Mouse (Mus musculus) liver, embryonic 11.5 days (tissue): ENCODE data around the gene Olfr194. TPM values are rescaled to one million over a fixed set of nuclear protein-coding genes. Genes with fewer than 3 reads are reported as not detected.
"Not testable (repeated sequence)": the region's sequence is repeated elsewhere in the genome, so short reads cannot be mapped to it uniquely, and the experiment has no call there.

ENCODE experiments used
- ATAC-seq: fragments of 200-750 bp; cut with Nextera tagmentation; replicated peaks from 2 replicates; pipeline ENCODE4 v1.8.0; 2017; ENCODE audit warnings: moderate number of reproducible peaks, mild to moderate bottlenecking, moderate TSS enrichment, moderate library complexity; ENCODE audit not compliant: low FRiP score
- DNase-seq: peaks from one replicate; pipeline ENCODE4 v3.0.0-alpha.2; 2017; ENCODE audit warnings: low spot score
- H3K27ac ChIP-seq: fragments of 300-500 bp; sonication (generic); 2 replicates; pipeline ENCODE4 v1.5.1; 2014; ENCODE audit warnings: mild to moderate bottlenecking, low read depth, low read length, control low read depth
- H3K27me3 ChIP-seq: fragments of 300-500 bp; sonication (generic); replicated peaks from 2 replicates; pipeline ENCODE4 v1.6.1; 2014; ENCODE audit warnings: low read length, mixed read lengths; ENCODE audit not compliant: control insufficient read depth, insufficient read depth
- H3K36me3 ChIP-seq: fragments of 300-500 bp; sonication (generic); 2 replicates; pipeline ENCODE4 v1.6.1; 2014; ENCODE audit warnings: mild to moderate bottlenecking, low read length, moderate library complexity, mixed read lengths; ENCODE audit not compliant: control insufficient read depth, insufficient read depth
- H3K4me1 ChIP-seq: fragments of 300-500 bp; sonication (generic); replicated peaks from 2 replicates; pipeline ENCODE4 v1.6.1; 2014; ENCODE audit warnings: low read length, mixed read lengths; ENCODE audit not compliant: control insufficient read depth, insufficient read depth
- H3K4me2 ChIP-seq: fragments of 300-500 bp; sonication (generic); 2 replicates; pipeline ENCODE4 v1.6.1; 2014; ENCODE audit warnings: mild to moderate bottlenecking, control low read depth, moderate library complexity
- H3K4me3 ChIP-seq: fragments of 300-500 bp; sonication (generic); 2 replicates; pipeline ENCODE4 v1.5.1; 2014; ENCODE audit warnings: low read depth, low read length, control low read depth
- H3K9ac ChIP-seq: fragments of 300-500 bp; sonication (generic); 2 replicates; pipeline ENCODE4 v1.6.1; 2014; ENCODE audit warnings: low read depth, low read length, control low read depth
- H3K9me3 ChIP-seq: fragments of 300-500 bp; sonication (generic); 2 replicates; pipeline ENCODE4 v1.6.1; 2016; ENCODE audit warnings: low read length, inconsistent platforms, mixed read lengths; ENCODE audit not compliant: control insufficient read depth
- WGBS: fragments of 180-500 bp; shearing (Covaris S2); extraction: QIAGEN DNeasy Blood & Tissue Kit; methylation state at CpG from one replicate; pipeline ENCODE4 v1.1.7; 2014; 5-methylcytosine and 5-hydroxymethylcytosine counted together
- polyA plus RNA-seq: library from polyadenylated mRNA; unstranded; fragments of >200 nt; fragmentation: Nextera tagmentation; extraction: Ambion mirVana; gene quantifications from 2 replicates; pipeline ENCODE4 v1.2.1, GENCODE M21; 2014

The Olfr194 gene
- not detected in 2 replicates for polyA plus RNA-seq

DNA sequence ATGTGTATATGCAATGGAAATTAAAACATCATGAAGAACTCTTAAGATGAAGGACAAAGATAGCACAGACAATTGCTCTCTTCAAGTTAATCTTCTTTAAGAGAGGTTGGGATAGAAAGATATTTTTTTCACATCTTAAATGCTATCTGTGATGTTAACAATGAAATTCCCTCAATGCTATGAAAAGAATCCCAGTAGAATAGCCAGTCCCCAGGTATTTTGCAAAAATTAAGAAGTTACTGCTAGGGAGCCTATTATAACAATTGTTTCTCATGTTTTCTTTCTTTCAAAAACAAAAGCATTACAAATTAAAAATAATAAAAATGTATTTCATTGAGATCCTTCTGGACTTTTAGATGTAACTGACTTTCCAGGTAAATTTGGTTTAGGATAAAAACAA, at the start of gene Olfr194:
Gene Olfr194, minus strand, starts transcription at position 101 of the 400 bp plus-strand sequence.
- Histone ChIP-seq H3K27ac (no peak within 1 kb of the TSS), H3K27me3 (no peaks in the 10 kb centered on the region), H3K9me3 (no peaks in the 10 kb centered on the region), H3K4me2 (no peak within 1 kb of the TSS), H3K4me3 (no peak within 1 kb of the TSS), H3K9ac (no peak within 1 kb of the TSS), H3K36me3 (no peaks in the 10 kb centered on the region), H3K4me1 (no peaks in the 10 kb centered on the region)
- DNase-seq (no peak), ATAC-seq (no peak)

DNA sequence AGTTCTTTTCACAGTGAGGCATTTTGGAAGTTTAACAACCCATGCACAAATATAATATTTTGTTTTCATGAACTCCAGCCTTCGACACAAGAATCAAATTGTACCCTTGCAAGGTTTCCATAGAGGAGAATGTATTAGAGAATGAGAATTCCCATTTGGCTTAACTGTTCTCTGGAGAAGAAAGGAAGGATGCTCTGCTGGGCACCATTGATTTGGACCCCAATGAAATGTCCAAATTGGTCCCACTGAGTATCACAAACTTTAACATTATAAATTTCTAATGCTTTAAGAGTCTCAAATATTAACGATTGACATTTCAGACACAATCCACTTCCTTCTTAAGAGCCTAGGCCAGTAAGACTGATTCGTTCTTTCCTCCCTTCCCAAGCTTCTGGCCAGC, 49.5 kb upstream of the Olfr194 start, which contains the start of gene Olfr196:
Gene Olfr196, minus strand, starts transcription at position 101 of the 400 bp plus-strand sequence.
- Histone ChIP-seq H3K27me3 (no peaks in the 10 kb centered on the region), H3K4me2 (no peak within 1 kb of the TSS), H3K27ac (no peak within 1 kb of the TSS), H3K36me3 (no peaks in the 10 kb centered on the region), H3K4me3 (no peak within 1 kb of the TSS), H3K9me3 (peaks cover 2% of the 10 kb centered on the region; the same call in 1 of the 2 replicates), H3K9ac (no peak within 1 kb of the TSS), H3K4me1 (no peaks in the 10 kb centered on the region)
- 58% methylated on average over 3 of the region's 3 CpGs for WGBS
- ATAC-seq (no peak), DNase-seq (no peak)

- ATAC-seq: no peak
These were observed 31.1 kb upstream of the Olfr194 start for GRCm38 (mm10) chr16:59151996-59152395.

DNA sequence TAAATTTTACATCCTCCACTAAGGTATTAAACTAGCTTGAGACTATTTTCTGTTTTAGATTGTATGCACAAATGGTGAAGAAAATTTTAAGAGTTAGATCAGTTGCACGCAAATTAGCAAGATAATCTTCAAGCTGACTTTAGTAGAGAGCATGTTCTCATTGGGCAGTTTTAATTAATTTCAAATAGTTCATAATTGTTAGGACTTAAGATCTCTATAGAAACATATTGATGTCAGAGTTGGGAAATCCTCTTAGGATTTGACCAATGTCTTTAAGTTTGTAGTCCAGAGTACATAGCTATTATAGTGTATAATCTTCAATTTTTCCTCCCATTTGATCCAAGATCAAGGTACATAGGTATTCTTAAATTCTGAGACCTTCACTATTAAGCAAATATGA, 25.9 kb upstream of the Olfr194 start, which contains the start of gene Olfr195:
Gene Olfr195, plus strand, starts transcription at position 301 of the 400 bp plus-strand sequence.
- Histone ChIP-seq H3K36me3 (no peaks in the 10 kb centered on the region), H3K4me2 (no peak within 1 kb of the TSS), H3K9me3 (peaks cover 2% of the 10 kb centered on the region; the same call in 1 of the 2 replicates), H3K9ac (no peak within 1 kb of the TSS), H3K27ac (no peak within 1 kb of the TSS), H3K27me3 (no peaks in the 10 kb centered on the region), H3K4me3 (no peak within 1 kb of the TSS), H3K4me1 (no peaks in the 10 kb centered on the region)
- no peak for DNase-seq
- WGBS: 74% methylated on average over 1 of the region's 1 CpGs
- ATAC-seq: no peak

More at GRCm38 (mm10) chr16:59151996-59152395, 31.1 kb upstream of the Olfr194 start:
- Histone ChIP-seq H3K9me3 (no peaks in the 10 kb centered on the region), H3K4me1 (no peaks in the 10 kb centered on the region), H3K9ac (no peak overlapping the region), H3K4me2 (no peak overlapping the region), H3K36me3 (no peaks in the 10 kb centered on the region), H3K27ac (no peak overlapping the region), H3K4me3 (no peak overlapping the region), H3K27me3 (no peaks in the 10 kb centered on the region)
- no peak for DNase-seq
- 75% methylated on average over 2 of the region's 2 CpGs for WGBS

GRCm38 (mm10) chr16:59141105-59141504, 20.2 kb upstream of the Olfr194 start:
- no peaks in the 10 kb centered on the region for H3K4me1 ChIP-seq
- ATAC-seq (no peak), DNase-seq (no peak)
- no peak overlapping the region for H3K4me3 ChIP-seq
- no peak overlapping the region for H3K27ac ChIP-seq
- no peaks in the 10 kb centered on the region for H3K36me3 ChIP-seq
- no peaks in the 10 kb centered on the region for H3K27me3 ChIP-seq
- H3K9me3 ChIP-seq: peaks cover 2% of the 10 kb centered on the region; the same call in 1 of the 2 replicates
- H3K4me2 ChIP-seq: no peak overlapping the region
- no peak overlapping the region for H3K9ac ChIP-seq

GRCm38 (mm10) chr16:59130740-59131139, 9.9 kb upstream of the Olfr194 start:
- no peak overlapping the region for H3K4me3 ChIP-seq
- no peaks in the 10 kb centered on the region for H3K36me3 ChIP-seq
- WGBS: 88% methylated on average over 1 of the region's 1 CpGs
- H3K27me3 ChIP-seq: no peaks in the 10 kb centered on the region
- no peak overlapping the region for H3K9ac ChIP-seq
- no peak overlapping the region for H3K27ac ChIP-seq
- no peaks in the 10 kb centered on the region; the same call in 1 of the 2 replicates for H3K9me3 ChIP-seq
- no peaks in the 10 kb centered on the region for H3K4me1 ChIP-seq
- ATAC-seq (no peak), DNase-seq (no peak)
- H3K4me2 ChIP-seq: no peak overlapping the region

- H3K27me3 ChIP-seq: no peaks in the 10 kb centered on the region
- 77% methylated on average over 1 of the region's 1 CpGs for WGBS
- H3K27ac ChIP-seq: no peak within 1 kb of the TSS
- H3K9ac ChIP-seq: no peak within 1 kb of the TSS
- ATAC-seq (no peak), DNase-seq (no peak)
- H3K4me2 ChIP-seq: no peak within 1 kb of the TSS
- no peaks in the 10 kb centered on the region for H3K4me1 ChIP-seq
- H3K36me3 ChIP-seq: no peaks in the 10 kb centered on the region
- no peaks in the 10 kb centered on the region for H3K9me3 ChIP-seq
- H3K4me3 ChIP-seq: no peak within 1 kb of the TSS
These were observed 9.1 kb downstream of the Olfr194 start, which contains the start of gene Olfr193 for GRCm38 (mm10) chr16:59111781-59112180. TSS of gene Olfr193 (minus strand) at chr16:59111881.

GRCm38 (mm10) chr16:59108522-59108921, 12.3 kb downstream of the Olfr194 start:
- not testable (repeated sequence) for H3K27ac ChIP-seq, ATAC-seq, H3K9ac ChIP-seq, H3K27me3 ChIP-seq, H3K4me1 ChIP-seq, H3K4me2 ChIP-seq, H3K36me3 ChIP-seq, DNase-seq, H3K4me3 ChIP-seq, H3K9me3 ChIP-seq
- WGBS: 48% methylated on average over 5 of the region's 5 CpGs

GRCm38 (mm10) chr16:59105312-59105711, 15.6 kb downstream of the Olfr194 start:
- whole genome bisulfite sequencing: 71% methylated on average over 2 of the region's 2 CpGs
- Histone ChIP-seq H3K36me3 (no peaks in the 10 kb centered on the region), H3K9ac (no peak overlapping the region), H3K27me3 (no peaks in the 10 kb centered on the region), H3K4me3 (no peak overlapping the region), H3K9me3 (no peaks in the 10 kb centered on the region), H3K4me2 (no peak overlapping the region), H3K27ac (no peak overlapping the region), H3K4me1 (no peaks in the 10 kb centered on the region)
- no peak for ATAC-seq
- DNase-seq: no peak
